Mouse (Mus musculus) adrenal gland, adult 2 months (tissue): ENCODE measurements at regions not wholly inside any gene's neighbourhood (a gene's known extent, or its start where the extent isn't known, plus 50 kb on each side); places are given as distances from the start of the nearest gene placed in this dataset.
A peak's percentile ranks its signal among the peaks of the same experiment; 100 is the strongest.

Source experiments
- DNase-seq: peaks from one replicate; pipeline ENCODE4 v3.0.0; 2021

DNA sequence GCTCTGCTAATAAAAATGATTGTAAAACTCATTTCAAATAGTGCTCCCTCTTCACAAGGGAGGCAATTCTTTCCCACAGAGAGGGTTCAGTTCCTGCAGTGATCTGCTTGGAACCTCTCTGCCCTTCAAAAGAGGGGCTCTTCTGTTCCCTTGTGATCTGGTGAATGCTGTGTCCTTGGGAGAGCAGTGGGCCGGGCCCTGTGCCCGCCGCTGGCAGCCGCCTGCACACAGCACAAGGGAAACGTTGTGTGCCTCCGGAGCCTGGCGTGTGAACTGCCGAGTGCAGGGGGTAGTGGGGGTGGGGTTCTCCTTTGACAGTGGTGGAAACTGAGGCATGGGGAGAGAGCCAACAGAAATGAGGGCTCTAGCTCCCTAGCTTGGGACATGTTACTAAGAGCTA is 54.4 kb upstream of the Csrp1 start:
- peak; percentile 59 for DNase-seq

DNA sequence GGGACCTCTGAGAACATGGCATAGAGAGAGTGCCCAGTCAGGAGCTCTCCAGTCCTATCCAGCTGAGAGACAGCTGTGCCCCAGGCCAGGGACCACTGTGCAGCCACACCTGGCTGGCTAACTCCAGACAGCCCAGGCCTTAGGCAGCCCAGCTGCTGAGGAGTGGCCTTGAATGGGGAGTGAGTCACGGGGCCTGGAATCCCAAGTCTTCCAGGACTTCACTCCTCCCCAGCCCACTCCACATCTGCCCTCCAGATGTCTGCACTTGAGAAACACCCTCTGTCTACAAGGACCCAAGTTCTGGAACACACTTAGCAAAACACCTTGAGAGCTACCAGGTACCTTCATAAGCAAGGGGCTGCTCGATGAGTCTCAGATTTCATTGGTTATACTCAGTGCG is 51.5 kb upstream of the Csrp1 start:
- peak; percentile 67 for DNase-seq

DNA sequence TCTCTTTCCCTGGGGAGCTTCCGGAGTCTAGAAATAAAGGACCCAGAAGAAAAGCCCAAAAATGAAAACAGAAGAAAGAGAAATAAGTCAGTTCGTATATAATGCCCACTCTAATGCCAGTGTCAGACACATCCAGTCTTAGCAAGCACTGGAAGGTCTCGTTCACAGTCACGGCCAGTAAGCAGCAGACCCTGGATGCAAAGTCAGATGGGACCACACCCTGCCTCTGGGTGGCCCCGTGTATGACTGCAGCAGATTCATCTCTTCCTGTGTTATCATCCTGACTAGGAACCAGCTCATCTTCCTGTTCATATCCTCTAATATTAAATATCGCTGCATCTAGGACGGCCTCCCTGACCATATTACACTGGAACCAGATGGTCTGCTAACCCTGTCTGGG is 50.9 kb upstream of the Csrp1 start:
- DNase-seq = no peak

DNA sequence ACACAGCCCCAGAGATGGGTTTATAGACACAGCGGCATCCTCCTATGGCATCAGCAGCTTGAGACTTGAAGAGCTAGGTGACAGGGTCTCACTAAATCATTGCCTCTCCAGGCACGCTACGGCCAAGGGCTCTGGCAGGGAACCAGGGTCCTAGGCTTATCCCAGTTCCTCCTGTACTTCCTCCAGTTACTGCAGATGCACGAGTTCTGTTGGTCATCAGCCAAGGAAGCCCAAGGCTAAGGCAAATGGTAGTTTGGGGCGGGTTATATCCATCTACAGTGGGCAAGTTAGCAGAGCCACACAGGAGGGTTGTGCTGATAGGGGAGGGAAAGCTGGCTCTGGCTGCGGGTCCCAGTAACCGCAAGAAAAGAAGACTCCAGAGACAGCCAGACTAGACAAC is 50.1 kb upstream of the Csrp1 start:
- peak; percentile 83 for DNase-seq
